Mouse (Mus musculus): Measurements from ENCODE around the gene Ntng2. TPM values are rescaled to one million over a fixed set of nuclear protein-coding genes. Genes with fewer than 3 reads are reported as not detected.

Gene Ntng2
- total RNA-seq, 1 experiment, result 0.40 TPM

DNA sequence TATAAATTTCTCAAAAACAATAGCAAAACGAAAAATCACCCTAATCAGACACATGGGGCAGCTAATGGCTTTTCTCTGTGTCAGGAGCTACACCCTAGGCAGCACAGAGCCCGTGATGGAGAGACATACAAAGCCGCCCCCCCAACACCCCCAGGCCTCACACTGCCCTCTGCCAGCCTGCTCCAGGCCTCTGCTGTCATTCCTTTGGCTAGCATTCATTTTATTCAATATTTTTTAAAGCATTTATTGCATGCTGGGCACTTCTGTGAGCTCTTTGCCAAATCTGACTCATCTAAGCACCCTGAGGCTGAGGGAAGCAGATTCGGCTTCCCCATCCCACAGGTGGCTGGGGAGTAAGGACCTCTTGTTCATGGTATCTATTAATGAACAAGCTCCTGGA is 26.1 kb downstream of the Ntng2 start:
- in situ Hi-C loops (cut with MboI; ENCODE audit: low sequenced_read_pairs in 2 of 2, unreplicated experiment in 2 of 2), result loop anchor here in 1 of 2 experiments (25.0 kb wide), 1 partner anchor 314 kb away; the partner anchor contains the start of gene Barhl1
- no peaks in the 10 kb centered on the region for H3K36me3 ChIP-seq (ENCODE audit: control insufficient read depth, insufficient read depth, low read length, poor library complexity, severe bottlenecking)
- H3K9ac ChIP-seq (ENCODE audit: insufficient read depth, low read depth, low read length, poor library complexity, severe bottlenecking), result no peak overlapping the region
- H3K4me3 ChIP-seq (ENCODE audit: insufficient read depth in 1 of 2, low read depth in 1 of 2, low read length in 2 of 2, poor library complexity in 1 of 2, severe bottlenecking in 1 of 2), result no peak overlapping the region
- H3K27ac ChIP-seq (ENCODE audit: insufficient read depth, low read depth, low read length, poor library complexity, severe bottlenecking), result no peak overlapping the region
- DNase-seq (ENCODE audit: low read depth, low spot score), result no peak
- H3K9me3 ChIP-seq (ENCODE audit: control insufficient read depth, insufficient read depth, low read depth, low read length), result no peaks in the 10 kb centered on the region
- no peak for TF ChIP-seq ZNF384 (IDR thresholded peaks at IDR 0.05; ENCODE audit: low read depth, low read length)
- TF ChIP-seq CHD2 (IDR thresholded peaks at IDR 0.05; ENCODE audit: low read depth, low read length), result no peak
- no peak for TF ChIP-seq MAFK (IDR thresholded peaks at IDR 0.05; ENCODE audit: insufficient read depth, low read depth, low read length)
- TF ChIP-seq ZC3H11A (IDR thresholded peaks at IDR 0.05; ENCODE audit: borderline replicate concordance, low read depth, low read length), result no peak
- no peak for TF ChIP-seq HCFC1 (IDR thresholded peaks at IDR 0.05; ENCODE audit: borderline replicate concordance, insufficient read depth, low read length)
- H3K4me1 ChIP-seq (ENCODE audit: control insufficient read depth in 2 of 2, insufficient read depth in 2 of 2, low read length in 2 of 2, poor library complexity in 1 of 2), result peaks cover 1 to 16% of the 10 kb centered on the region in 2 experiments; a peak in 2 of 4 replicates

DNA sequence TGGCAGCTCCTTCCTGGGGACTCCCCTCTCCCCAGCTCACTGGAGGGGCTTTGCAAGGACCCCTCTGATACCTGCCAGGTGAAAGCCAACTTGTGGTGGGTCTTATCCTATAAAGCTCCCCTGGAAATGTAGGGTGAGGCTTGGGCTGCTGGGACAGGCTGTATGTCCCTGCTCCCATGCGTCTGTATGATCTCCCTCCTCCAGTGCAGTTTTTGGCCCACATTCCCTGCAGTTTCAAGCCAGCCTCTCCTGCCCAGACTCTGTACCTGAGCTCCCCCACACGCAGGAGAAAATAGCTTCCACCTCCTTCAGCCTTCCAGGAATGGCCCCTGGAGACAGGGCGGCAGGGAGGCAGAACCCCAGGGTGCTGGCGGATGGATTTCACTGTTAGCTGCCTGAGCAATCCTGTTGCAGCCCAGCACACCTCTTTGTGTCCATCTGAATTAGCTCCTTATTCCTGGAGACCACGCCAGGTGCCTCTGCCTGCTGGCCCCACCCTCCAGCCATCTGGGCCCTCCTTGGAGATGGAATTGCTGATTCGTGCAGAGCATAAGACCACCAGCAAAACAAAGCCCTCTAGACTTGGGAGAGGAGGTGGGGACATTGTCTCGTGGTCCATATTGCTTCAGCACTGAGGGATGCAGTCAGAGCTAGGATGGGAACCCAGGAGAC is 29.1 kb downstream of the Ntng2 start:
- Histone ChIP-seq H3K4me1 (ENCODE audit: control insufficient read depth in 2 of 2, insufficient read depth in 2 of 2, low read length in 2 of 2, poor library complexity in 1 of 2) (peaks cover 1 to 16% of the 10 kb centered on the region in 2 experiments; a peak in 2 of 4 replicates), H3K36me3 (ENCODE audit: control insufficient read depth, insufficient read depth, low read length, poor library complexity, severe bottlenecking) (no peaks in the 10 kb centered on the region), H3K27ac (ENCODE audit: insufficient read depth, low read depth, low read length, poor library complexity, severe bottlenecking) (peak overlapping the region; percentile 20; the same call in 1 of the 2 replicates), H3K9ac (ENCODE audit: insufficient read depth, low read depth, low read length, poor library complexity, severe bottlenecking) (peak overlapping the region; percentile 26; the same call in 1 of the 2 replicates), H3K4me3 (ENCODE audit: insufficient read depth in 1 of 2, low read depth in 1 of 2, low read length in 2 of 2, poor library complexity in 1 of 2, severe bottlenecking in 1 of 2) (peak overlapping the region; percentile 27 to 52; a peak in 3 of 4 replicates), H3K9me3 (ENCODE audit: control insufficient read depth, insufficient read depth, low read depth, low read length) (no peaks in the 10 kb centered on the region)
- in situ Hi-C loops (cut with MboI; ENCODE audit: low sequenced_read_pairs in 2 of 2, unreplicated experiment in 2 of 2), result loop anchor here in 1 of 2 experiments (25.0 kb wide), 1 partner anchor 364 kb away; no protein-coding TSS in a partner anchor
- TF ChIP-seq ZNF384 (IDR thresholded peaks at IDR 0.05; ENCODE audit: low read depth, low read length), result no peak
- no peak for TF ChIP-seq MAFK (IDR thresholded peaks at IDR 0.05; ENCODE audit: insufficient read depth, low read depth, low read length)
- no peak for TF ChIP-seq ZC3H11A (IDR thresholded peaks at IDR 0.05; ENCODE audit: borderline replicate concordance, low read depth, low read length)
- no peak for TF ChIP-seq CHD2 (IDR thresholded peaks at IDR 0.05; ENCODE audit: low read depth, low read length)
- no peak for TF ChIP-seq HCFC1 (IDR thresholded peaks at IDR 0.05; ENCODE audit: borderline replicate concordance, insufficient read depth, low read length)
- DNase-seq (ENCODE audit: low read depth, low spot score), result no peak

DNA sequence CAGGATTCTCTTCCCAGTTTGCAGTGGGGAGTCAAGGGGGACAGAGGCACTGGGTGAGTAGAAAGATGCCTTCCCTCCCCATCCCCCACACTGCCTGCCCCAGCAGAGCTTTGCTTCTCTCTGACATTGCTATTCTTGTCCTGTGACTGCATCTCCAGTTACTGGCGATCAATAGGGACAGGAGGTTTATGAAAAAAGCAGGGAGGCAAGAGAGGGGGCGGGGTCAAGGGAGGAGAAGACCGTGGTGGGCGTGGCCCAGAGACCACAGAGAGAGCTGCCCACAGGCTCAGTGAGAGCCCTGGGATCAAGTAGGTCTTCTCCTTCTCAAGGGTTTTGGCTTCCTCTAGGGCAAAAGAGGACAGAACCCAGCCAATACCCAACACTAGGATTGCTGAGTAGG is 30.5 kb downstream of the Ntng2 start:
- no peak for DNase-seq (ENCODE audit: low read depth, low spot score)
- no peak overlapping the region for H3K27ac ChIP-seq (ENCODE audit: insufficient read depth, low read depth, low read length, poor library complexity, severe bottlenecking)
- in situ Hi-C loops (cut with MboI; ENCODE audit: low sequenced_read_pairs in 2 of 2, unreplicated experiment in 2 of 2), result loop anchor here in 1 of 2 experiments (25.0 kb wide), 1 partner anchor 365 kb away; no protein-coding TSS in a partner anchor
- H3K4me3 ChIP-seq (ENCODE audit: insufficient read depth in 1 of 2, low read depth in 1 of 2, low read length in 2 of 2, poor library complexity in 1 of 2, severe bottlenecking in 1 of 2), result no peak overlapping the region
- no peaks in the 10 kb centered on the region for H3K36me3 ChIP-seq (ENCODE audit: control insufficient read depth, insufficient read depth, low read length, poor library complexity, severe bottlenecking)
- no peak overlapping the region for H3K9ac ChIP-seq (ENCODE audit: insufficient read depth, low read depth, low read length, poor library complexity, severe bottlenecking)
- peaks cover 1 to 16% of the 10 kb centered on the region in 2 experiments; a peak in 2 of 4 replicates for H3K4me1 ChIP-seq (ENCODE audit: control insufficient read depth in 2 of 2, insufficient read depth in 2 of 2, low read length in 2 of 2, poor library complexity in 1 of 2)
- no peaks in the 10 kb centered on the region for H3K9me3 ChIP-seq (ENCODE audit: control insufficient read depth, insufficient read depth, low read depth, low read length)
- TF ChIP-seq HCFC1 (IDR thresholded peaks at IDR 0.05; ENCODE audit: borderline replicate concordance, insufficient read depth, low read length) (no peak), CHD2 (IDR thresholded peaks at IDR 0.05; ENCODE audit: low read depth, low read length) (no peak), ZNF384 (IDR thresholded peaks at IDR 0.05; ENCODE audit: low read depth, low read length) (no peak), MAFK (IDR thresholded peaks at IDR 0.05; ENCODE audit: insufficient read depth, low read depth, low read length) (no peak), ZC3H11A (IDR thresholded peaks at IDR 0.05; ENCODE audit: borderline replicate concordance, low read depth, low read length) (no peak)

DNA sequence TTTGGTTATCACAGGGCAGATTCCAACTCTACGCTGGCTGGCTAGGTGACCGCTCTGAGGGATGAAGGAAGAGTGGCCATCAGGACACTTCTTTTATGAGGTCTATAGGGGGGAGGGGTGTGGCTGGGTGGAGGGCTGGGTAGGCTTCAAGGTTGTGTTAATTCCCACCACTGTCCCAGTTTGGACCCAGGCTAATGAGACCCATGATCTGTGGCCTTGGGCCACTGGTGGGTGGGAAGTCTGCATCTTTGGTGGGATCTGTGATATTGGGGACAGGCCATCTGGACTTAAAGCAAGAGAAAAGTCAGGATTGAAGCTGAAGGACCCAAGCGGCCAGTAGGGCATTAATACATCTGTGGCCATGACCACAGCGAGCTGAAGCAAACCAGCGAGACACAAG is 34.0 kb downstream of the Ntng2 start:
- Histone ChIP-seq H3K9me3 (ENCODE audit: control insufficient read depth, insufficient read depth, low read depth, low read length) (no peaks in the 10 kb centered on the region), H3K9ac (ENCODE audit: insufficient read depth, low read depth, low read length, poor library complexity, severe bottlenecking) (no peak overlapping the region), H3K36me3 (ENCODE audit: control insufficient read depth, insufficient read depth, low read length, poor library complexity, severe bottlenecking) (no peaks in the 10 kb centered on the region), H3K4me3 (ENCODE audit: insufficient read depth in 1 of 2, low read depth in 1 of 2, low read length in 2 of 2, poor library complexity in 1 of 2, severe bottlenecking in 1 of 2) (no peak overlapping the region), H3K4me1 (ENCODE audit: control insufficient read depth in 2 of 2, insufficient read depth in 2 of 2, low read length in 2 of 2, poor library complexity in 1 of 2) (peaks cover 1 to 9% of the 10 kb centered on the region in 2 experiments; a peak in 2 of 4 replicates), H3K27ac (ENCODE audit: insufficient read depth, low read depth, low read length, poor library complexity, severe bottlenecking) (no peak overlapping the region)
- in situ Hi-C loops (cut with MboI; ENCODE audit: low sequenced_read_pairs in 2 of 2, unreplicated experiment in 2 of 2), result loop anchor here in 1 of 2 experiments (25.0 kb wide), 1 partner anchor 368 kb away; no protein-coding TSS in a partner anchor
- TF ChIP-seq MAFK (IDR thresholded peaks at IDR 0.05; ENCODE audit: insufficient read depth, low read depth, low read length) (no peak), ZC3H11A (IDR thresholded peaks at IDR 0.05; ENCODE audit: borderline replicate concordance, low read depth, low read length) (no peak), HCFC1 (IDR thresholded peaks at IDR 0.05; ENCODE audit: borderline replicate concordance, insufficient read depth, low read length) (no peak), ZNF384 (IDR thresholded peaks at IDR 0.05; ENCODE audit: low read depth, low read length) (no peak), CHD2 (IDR thresholded peaks at IDR 0.05; ENCODE audit: low read depth, low read length) (no peak)
- no peak for DNase-seq (ENCODE audit: low read depth, low spot score)

Data from ES-E14 (cell line).